ENCODE assay signal across 8 mouse cellular contexts in genomic region chr14:74947376-74948013, GRCm38 (mm10). TPM values are rescaled to one million over a fixed set of nuclear protein-coding genes. Genes with fewer than 3 reads are reported as not detected.
DNase-seq lines count a peak whose midpoint lies in the region; ATAC-seq lines count a peak whose summit lies in the region.

TSS of gene Lrch1 (minus strand) at chr14:74947876.

- H3K4me1 ChIP-seq in embryonic facial prominence, embryonic 13.5 days: peaks cover 30% of the 10 kb centered on the region

- peak within 1 kb of the TSS; percentile 91 for H3K9ac ChIP-seq in embryonic facial prominence, embryonic 13.5 days

- no peaks in the 10 kb centered on the region for H3K36me3 ChIP-seq in embryonic facial prominence, embryonic 13.5 days

- H3K4me3 ChIP-seq in embryonic facial prominence, embryonic 13.5 days: peak within 1 kb of the TSS; percentile 77

- peak within 1 kb of the TSS; percentile 67 for H3K4me2 ChIP-seq in embryonic facial prominence, embryonic 13.5 days

- DNase-seq in 416B (ENCODE audit: low read depth): peak; percentile 80
- peak; percentile 50 to 72 for DNase-seq in adrenal gland, postnatal 4 days (ENCODE audit: low spot score in 2 of 2)
- DNase-seq in heart, adult 8-10 months (ENCODE audit: low spot score): peak; percentile 76
- peak; percentile 83 for DNase-seq in kidney, adult 9 months
- DNase-seq in liver: peak; percentile 88
- DNase-seq in monocyte, adult 2 months (ENCODE audit: low read depth in 1 of 2, low spot score in 2 of 2): peak; percentile 44 to 60
- peak; percentile 66 to 73 for DNase-seq in spleen, postnatal 14 days (ENCODE audit: low spot score in 2 of 2)

- no peaks in the 10 kb centered on the region for H3K27me3 ChIP-seq in embryonic facial prominence, embryonic 13.5 days

- peak within 1 kb of the TSS; percentile 94 for H3K27ac ChIP-seq in embryonic facial prominence, embryonic 13.5 days

- under 1% methylated on average over 48 of the region's 65 CpGs for WGBS in embryonic facial prominence, embryonic 13.5 days

- ATAC-seq in embryonic facial prominence, embryonic 13.5 days (ENCODE audit: insufficient number of reproducible peaks, insufficient read depth, low FRiP score, low TSS enrichment, low read depth): peak; percentile 49

- no peaks in the 10 kb centered on the region for H3K9me3 ChIP-seq in embryonic facial prominence, embryonic 13.5 days

RNA-seq across cellular contexts. Expression of gene Lrch1, which starts in this region (rescaled TPM):
- 10 to 100 TPM; 25.9 to 27.4 TPM for total RNA-seq in adrenal gland, postnatal 4 days (2021)
- polyA plus RNA-seq in embryonic facial prominence, embryonic 13.5 days (2015; fragmentation: Nextera tagmentation; extraction: Ambion mirVana): 16.3 and 16.8 TPM in 2 replicates
- total RNA-seq in heart, adult 8-10 months (2022): 10 to 100 TPM; 13.3 to 14.7 (median 14.6) TPM

Comparison
In these comparisons a context has a peak if more than half of its experiments do, and no peak if none do; other contexts are left out.
1. Peak in every context shown above with its lines: DNase-seq, ATAC-seq, H3K4me3 ChIP-seq and H3K27ac ChIP-seq.